19 mouse cellular contexts compared by ENCODE assay signal in the genomic region with DNA sequence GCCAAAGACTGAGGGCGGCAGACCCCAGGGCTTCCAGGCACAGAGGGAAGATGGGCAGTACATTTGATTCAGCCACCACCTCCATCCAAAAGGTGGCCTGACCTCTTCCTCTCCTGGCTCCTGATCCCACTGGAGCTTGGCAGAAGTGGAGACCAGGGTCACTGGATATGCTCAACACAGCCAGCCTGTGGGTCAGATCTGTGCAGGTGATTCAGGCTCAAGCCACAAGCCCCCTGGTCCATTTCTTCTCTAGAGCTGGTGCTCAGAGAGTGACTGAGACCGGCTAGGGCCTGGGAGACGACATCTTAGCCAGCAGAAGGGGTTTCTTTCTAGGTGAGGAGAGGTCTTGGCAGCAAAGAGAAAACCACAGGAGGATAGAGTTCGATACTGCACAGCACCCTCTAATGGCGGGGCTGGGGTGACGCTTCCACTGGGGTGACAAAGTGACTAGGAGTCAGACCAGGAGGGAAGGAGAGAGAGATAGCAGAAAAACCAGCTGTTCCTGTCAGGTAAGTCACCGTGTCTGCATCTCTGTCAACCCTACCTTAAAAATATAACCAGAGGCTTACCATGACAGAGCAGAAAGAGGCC. TPM values are rescaled to one million over a fixed set of nuclear protein-coding genes. Genes with fewer than 3 reads are reported as not detected.
DNase-seq lines count a peak whose midpoint lies in the region; ATAC-seq and TF ChIP-seq lines count a peak whose summit lies in the region.
"Had no signal": no experiment of that assay in that cellular context is flagged by ENCODE, and none has a peak within 500 bp of the region (broad histone marks: within the 10 kb centered on the region; RNA-seq: fewer than 3 reads in every experiment).

No protein-coding gene starts in this region.

- H3K27ac ChIP-seq in gastrocnemius, adult 2 months, result no peak overlapping the region
- no peak overlapping the region for H3K27ac ChIP-seq in liver, adult 2 months (replicated peaks; ENCODE audit: insufficient read depth, low read depth, low read length)
- H3K27ac ChIP-seq: embryonic facial prominence, embryonic 10.5 days; heart, embryonic 15.5 days; hindbrain, embryonic 10.5 days; liver, embryonic 12.5 days; neural tube, embryonic 12.5 days had no signal

- 82% methylated on average over 7 of the region's 7 CpGs for WGBS in liver, adult 2 months

- H3K79me2 ChIP-seq in liver, adult 2 months (ENCODE audit: control insufficient read depth, insufficient read depth, low read length), result no peaks in the 10 kb centered on the region

- no peak overlapping the region for H3K4me3 ChIP-seq in gastrocnemius, adult 2 months
- no peak overlapping the region for H3K4me3 ChIP-seq in liver, adult 2 months (ENCODE audit: insufficient read depth, low read depth, low read length)
- H3K4me3 ChIP-seq: embryonic facial prominence, embryonic 10.5 days; erythroblast, embryonic 14.5 days; heart, embryonic 15.5 days; hindbrain, embryonic 10.5 days; liver, embryonic 12.5 days; neural tube, embryonic 12.5 days had no signal

- H3K27me3 ChIP-seq in liver, adult 2 months (ENCODE audit: control insufficient read depth, insufficient read depth, low read length), result no peaks in the 10 kb centered on the region
- H3K27me3 ChIP-seq: heart, embryonic 15.5 days; neural tube, embryonic 12.5 days had no signal

- no peak for TF ChIP-seq POLR2A in liver, adult 2 months (IDR thresholded peaks at IDR 0.05; ENCODE audit: extremely low read depth, insufficient read depth, low read length)

- ATAC-seq in common myeloid progenitor, adult 5-6 weeks (replicated peaks; ENCODE audit: low read depth, poor library complexity, severe bottlenecking), result peak; percentile 66; the same call in 1 of the 2 replicates
- ATAC-seq: forebrain, embryonic 14.5 days; inflammation-experienced regulatory T-cells, adult 6 months; liver, embryonic 12.5 days had no signal

- peak; percentile 47 for TF ChIP-seq CTCF in gastrocnemius, adult 2 months (IDR thresholded peaks at IDR 0.05)
- peak; percentile 73 for TF ChIP-seq CTCF in liver, adult 2 months (IDR thresholded peaks at IDR 0.05; ENCODE audit: low read depth, low read length)

- DNase-seq in gastrocnemius, adult 2 months, result no peak
- DNase-seq in gastrocnemius, postnatal 36 days, result no peak
- no peak for DNase-seq in liver, adult 2 months (ENCODE audit: extremely low read depth, low read depth, low spot score)
- no peak for DNase-seq in liver
- DNase-seq in 416B (ENCODE audit: low read depth), result peak; percentile 1
- DNase-seq in MN1 (ENCODE audit: low spot score), result no peak
- no peak for DNase-seq in cerebellum, adult 18-20 months
- DNase-seq: cerebellum, postnatal 14 days; kidney, postnatal 10 days; lung, postnatal 10 days had no signal

- intact Hi-C loops in gastrocnemius, adult 2 months (cut with DNase I), result loop anchor here (2.0 kb wide), 1 partner anchor 207 kb away; no protein-coding TSS in a partner anchor
- intact Hi-C loops in gastrocnemius, postnatal 36 days (cut with DNase I), result no loop called here

- H3K9ac ChIP-seq in liver, adult 2 months (ENCODE audit: low read depth, low read length), result no peak overlapping the region
- H3K9ac ChIP-seq: heart, embryonic 15.5 days; liver, embryonic 12.5 days; neural tube, embryonic 12.5 days had no signal

- H3K4me1 ChIP-seq in liver, adult 2 months (ENCODE audit: control insufficient read depth, insufficient read depth, low read length), result peaks cover 1% of the 10 kb centered on the region; the same call in 1 of the 2 replicates
- H3K4me1 ChIP-seq: embryonic facial prominence, embryonic 10.5 days; liver, embryonic 12.5 days; neural tube, embryonic 12.5 days had no signal

- H3K36me3 ChIP-seq in liver, adult 2 months (ENCODE audit: control insufficient read depth, insufficient read depth, low read length), result no peaks in the 10 kb centered on the region
- H3K36me3 ChIP-seq: embryonic facial prominence, embryonic 10.5 days; heart, embryonic 15.5 days; hindbrain, embryonic 10.5 days; liver, embryonic 12.5 days; neural tube, embryonic 12.5 days had no signal

RNA-seq across cellular contexts. Expression of a gene that starts 10.1 kb away (rescaled TPM):
- 100 to 1,000 TPM in 1 of 2 experiments, 10 to 100 TPM in 1; 96.6 to 127 TPM for total RNA-seq in gastrocnemius, adult 2 months (2021)
- total RNA-seq in gastrocnemius, postnatal 36 days (2021), result 100 to 1,000 TPM in 1 of 2 experiments, 10 to 100 TPM in 1; 94.9 to 100 TPM
- total RNA-seq in liver, adult 2 months (2014; rRNA removed), result 41.3 and 59.0 TPM in 2 replicates
- polyA plus RNA-seq in liver, adult 2 months (2012; rRNA removed), result 34.8 and 39.4 TPM in 2 replicates
- total RNA-seq in common myeloid progenitor, adult 5-6 weeks (2017), result 0.10 and 0.41 TPM in 2 replicates

Comparison
In these comparisons a context has a peak if more than half of its experiments do, and no peak if none do; other contexts are left out.
1. RNA of a gene that starts 10.1 kb away (total RNA-seq): 96.6 to 127 TPM in gastrocnemius, adult 2 months, 94.9 to 100 TPM in gastrocnemius, postnatal 36 days and 41.3 to 59.0 TPM in liver, adult 2 months; 0.10 to 0.41 TPM in common myeloid progenitor, adult 5-6 weeks; every median in the first group is over 10 times any median in the second.